31 mouse cellular contexts compared by ENCODE assay signal in genomic region chr17:7138186-7138925, GRCm38 (mm10). TPM values are rescaled to one million over a fixed set of nuclear protein-coding genes. Genes with fewer than 3 reads are reported as not detected.
DNase-seq lines count a peak whose midpoint lies in the region; ATAC-seq and TF ChIP-seq lines count a peak whose summit lies in the region.
"Had no signal": no experiment of that assay in that cellular context is flagged by ENCODE, and none has a peak within 500 bp of the region (broad histone marks: within the 10 kb centered on the region; RNA-seq: fewer than 3 reads in every experiment).

No protein-coding gene starts in this region.

- no peaks in the 10 kb centered on the region for H3K79me2 ChIP-seq in myocyte (ENCODE audit: control insufficient read depth, insufficient read depth)

- H3K27ac ChIP-seq in gastrocnemius, adult 2 months: peak overlapping the region; percentile 97
- H3K27ac ChIP-seq in forebrain, embryonic 11.5 days (ENCODE audit: low read depth, low read length): no peak overlapping the region
- H3K27ac ChIP-seq: embryonic facial prominence, embryonic 13.5 days; forebrain, embryonic 10.5 days; limb, embryonic 10.5 days; limb, embryonic 15.5 days; liver, embryonic 13.5 days; macrophage; stomach, postnatal 0 days had no signal

- no peak for TF ChIP-seq CTCF in gastrocnemius, adult 2 months (IDR thresholded peaks at IDR 0.05)

- peak overlapping the region; percentile 73 for H3K4me3 ChIP-seq in gastrocnemius, adult 2 months
- H3K4me3 ChIP-seq in myocyte: no peak overlapping the region
- H3K4me3 ChIP-seq in forebrain, embryonic 11.5 days (ENCODE audit: low read depth, low read length): no peak overlapping the region
- H3K4me3 ChIP-seq: embryonic facial prominence, embryonic 13.5 days; forebrain, embryonic 10.5 days; limb, embryonic 10.5 days; limb, embryonic 15.5 days; liver, embryonic 13.5 days had no signal

- peak overlapping the region; percentile 24 for H3K4me2 ChIP-seq in myocyte (ENCODE audit: low read depth)
- no peak overlapping the region for H3K4me2 ChIP-seq in forebrain, embryonic 11.5 days (ENCODE audit: low read depth, low read length, severe bottlenecking)
- H3K4me2 ChIP-seq: embryonic facial prominence, embryonic 13.5 days; limb, embryonic 15.5 days; liver, embryonic 13.5 days had no signal

- DNase-seq in gastrocnemius, adult 2 months: peak; percentile 72
- no peak for DNase-seq in gastrocnemius, postnatal 10 days
- DNase-seq in heart, adult 8-10 months (ENCODE audit: low spot score): peak; percentile 44
- no peak for DNase-seq in heart, postnatal 14 days
- DNase-seq in gastrocnemius, postnatal 36 days: peak; percentile 11 to 37
- DNase-seq in forebrain, embryonic 11.5 days (ENCODE audit: low spot score): no peak
- DNase-seq in thymus, postnatal 25 days: no peak
- DNase-seq: adrenal gland, adult 2 months; adrenal gland, postnatal 36 days; cerebellum, adult 18-20 months; forebrain, postnatal 0 days; kidney, adult 8-10 months; kidney, postnatal 10 days; layer of hippocampus, adult 9-11 months; liver, embryonic 13.5 days; lung, adult 18-20 months; midbrain, embryonic 14.5 days; right cerebral cortex, postnatal 25 days; spleen, adult 18-20 months; thymus, adult 18-20 months; thymus, postnatal 36 days had no signal

- intact Hi-C loops in gastrocnemius, adult 2 months (cut with DNase I): no loop called here
- intact Hi-C loops in heart, postnatal 14 days (cut with DNase I): no loop called here
- intact Hi-C loops in gastrocnemius, postnatal 36 days (cut with DNase I): no loop called here

- ATAC-seq in forebrain, embryonic 11.5 days (replicated peaks; ENCODE audit: low FRiP score): no peak
- ATAC-seq: activated CD4-positive, CD25-positive, alpha-beta regulatory T cell, adult 4 months; forebrain, postnatal 0 days; intestine, embryonic 16.5 days; lung, postnatal 0 days had no signal

- H3K36me3 ChIP-seq in myocyte (ENCODE audit: control insufficient read depth, insufficient read depth): no peaks in the 10 kb centered on the region
- no peaks in the 10 kb centered on the region for H3K36me3 ChIP-seq in forebrain, embryonic 11.5 days (ENCODE audit: control insufficient read depth, insufficient read depth, low read length)
- H3K36me3 ChIP-seq: embryonic facial prominence, embryonic 13.5 days; forebrain, embryonic 10.5 days; limb, embryonic 10.5 days; limb, embryonic 15.5 days; liver, embryonic 13.5 days had no signal

- H3K4me1 ChIP-seq in forebrain, embryonic 11.5 days (replicated peaks; ENCODE audit: control insufficient read depth, insufficient read depth, low read length): no peaks in the 10 kb centered on the region
- H3K4me1 ChIP-seq: embryonic facial prominence, embryonic 13.5 days; limb, embryonic 10.5 days; limb, embryonic 15.5 days; liver, embryonic 13.5 days had no signal

- no peaks in the 10 kb centered on the region for H3K27me3 ChIP-seq in myocyte (ENCODE audit: control insufficient read depth, insufficient read depth, insufficient read length)
- H3K27me3 ChIP-seq in forebrain, embryonic 11.5 days (ENCODE audit: control insufficient read depth, insufficient read depth, low read length): no peaks in the 10 kb centered on the region
- H3K27me3 ChIP-seq: embryonic facial prominence, embryonic 13.5 days; limb, embryonic 15.5 days; liver, embryonic 13.5 days had no signal

- H3K9me3 ChIP-seq in forebrain, embryonic 11.5 days (ENCODE audit: control insufficient read depth, low read length): no peaks in the 10 kb centered on the region
- H3K9me3 ChIP-seq: embryonic facial prominence, embryonic 13.5 days; forebrain, embryonic 10.5 days; limb, embryonic 10.5 days; limb, embryonic 15.5 days; liver, embryonic 13.5 days had no signal

- H3K9ac ChIP-seq in forebrain, embryonic 11.5 days (ENCODE audit: low read length): no peak overlapping the region
- H3K9ac ChIP-seq: embryonic facial prominence, embryonic 13.5 days; forebrain, postnatal 0 days; limb, embryonic 15.5 days; liver, embryonic 13.5 days had no signal

- no peak for TF ChIP-seq POLR2A in myocyte (IDR thresholded peaks at IDR 0.05; ENCODE audit: insufficient read length, low read depth)

- WGBS in forebrain, embryonic 11.5 days: 88% methylated on average over 21 of the region's 21 CpGs

- no peak overlapping the region for H3ac ChIP-seq in myocyte (ENCODE audit: control insufficient read depth, insufficient read length)

TF ChIP-seq in myocyte, 11 proteins besides CTCF, POLR2A, EP300 and RAD21:
- peak in 1 of 3 experiments; percentile 2 for TF ChIP-seq MYOG (IDR thresholded peaks at IDR 0.05; ENCODE audit: control insufficient read depth in 1 of 3, insufficient read depth in 1 of 3, insufficient read length in 2 of 3, low read depth in 2 of 3)
- TF ChIP-seq MYOD1 (IDR thresholded peaks at IDR 0.05; ENCODE audit: control insufficient read depth in 1 of 3, insufficient read length in 2 of 3, low read depth in 2 of 3): peak in 1 of 3 experiments; percentile 7
- no peak for TF ChIP-seq CEBPB (IDR thresholded peaks at IDR 0.05; ENCODE audit: insufficient read depth, poor library complexity, severe bottlenecking)
- TF ChIP-seq POLR2AphosphoS2 (IDR thresholded peaks at IDR 0.05; ENCODE audit: insufficient read length, low read depth): no peak

RNA-seq across cellular contexts. Expression of gene Rps6ka2, which starts 31.6 kb away (rescaled TPM):
- total RNA-seq in gastrocnemius, adult 2 months (2021): 100 to 1,000 TPM in 1 of 2 experiments, 10 to 100 TPM in 1; 86.7 to 120 TPM
- 10 to 100 TPM; 42.5 to 45.1 TPM for total RNA-seq in gastrocnemius, postnatal 10 days (2021)
- total RNA-seq in heart, adult 8-10 months (2022): 10 to 100 TPM; 44.5 to 56.3 (median 52.4) TPM
- 10 to 100 TPM; 18.3 to 18.5 TPM for total RNA-seq in heart, postnatal 14 days (2021)
- 10 to 100 TPM; 90.6 to 95.7 TPM for total RNA-seq in gastrocnemius, postnatal 36 days (2021)
- polyA plus RNA-seq in myocyte (2012; fragmentation: generic; extraction: Trizol): 56.9 TPM
- polyA plus RNA-seq in forebrain, embryonic 11.5 days (2014; fragmentation: Nextera tagmentation; extraction: Ambion mirVana): 25.5 and 27.0 TPM in 2 replicates

Comparison
In these comparisons a context has a peak if more than half of its experiments do, and no peak if none do; other contexts are left out.
1. DNase-seq: peak in gastrocnemius, adult 2 months (single experiment), heart, adult 8-10 months (single experiment) and gastrocnemius, postnatal 36 days (2 of 2); none in gastrocnemius, postnatal 10 days (single experiment), heart, postnatal 14 days (0 of 2), forebrain, embryonic 11.5 days (single experiment) and thymus, postnatal 25 days (single experiment).